Comparison of ENCODE assay signal across 14 mouse cellular contexts in the genomic region with DNA sequence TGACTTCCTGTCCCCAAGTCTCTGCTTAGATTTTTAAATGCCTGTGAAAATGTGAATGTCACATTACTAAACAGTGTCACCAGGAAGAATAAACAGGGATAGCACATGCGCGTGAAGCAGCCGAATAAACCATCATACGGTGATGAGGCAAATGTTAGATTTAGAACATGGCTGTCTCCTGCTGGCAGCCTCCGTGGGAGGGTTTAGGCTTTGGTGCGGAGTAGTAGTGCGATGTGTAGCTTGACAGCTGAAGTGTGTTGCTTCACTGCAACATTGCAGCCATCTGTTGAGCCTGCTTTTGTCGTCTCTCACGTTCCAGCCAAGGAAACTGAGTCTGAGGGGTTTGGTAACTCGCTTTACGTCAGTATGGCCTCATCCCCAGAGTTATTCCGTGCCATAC.
DNase-seq lines count a peak whose midpoint lies in the region; ATAC-seq and TF ChIP-seq lines count a peak whose summit lies in the region.
"Had no signal": no experiment of that assay in that cellular context is flagged by ENCODE, and none has a peak within 500 bp of the region (broad histone marks: within the 10 kb centered on the region; RNA-seq: fewer than 3 reads in every experiment).

No protein-coding gene starts in this region.

- H3K36me3 ChIP-seq in liver, embryonic 12.5 days: no peaks in the 10 kb centered on the region
- H3K36me3 ChIP-seq: embryonic facial prominence, embryonic 15.5 days; heart, embryonic 13.5 days; hindbrain, embryonic 10.5 days; limb, embryonic 15.5 days had no signal

- no peak overlapping the region for H3K4me3 ChIP-seq in liver, embryonic 12.5 days
- H3K4me3 ChIP-seq: embryonic facial prominence, embryonic 15.5 days; heart, embryonic 13.5 days; hindbrain, embryonic 10.5 days; limb, embryonic 15.5 days had no signal

- no peaks in the 10 kb centered on the region for H3K9me3 ChIP-seq in liver, embryonic 12.5 days (replicated peaks)
- H3K9me3 ChIP-seq: embryonic facial prominence, embryonic 15.5 days; heart, embryonic 13.5 days; hindbrain, embryonic 10.5 days; limb, embryonic 15.5 days had no signal

- H3K9ac ChIP-seq in liver, embryonic 12.5 days: no peak overlapping the region
- H3K9ac ChIP-seq: embryonic facial prominence, embryonic 15.5 days; heart, embryonic 13.5 days; limb, embryonic 15.5 days had no signal

- no peak overlapping the region for H3K4me2 ChIP-seq in liver, embryonic 12.5 days
- H3K4me2 ChIP-seq: embryonic facial prominence, embryonic 15.5 days; heart, embryonic 13.5 days; limb, embryonic 15.5 days had no signal

- H3K27ac ChIP-seq in liver, embryonic 12.5 days: no peak overlapping the region
- H3K27ac ChIP-seq: embryonic facial prominence, embryonic 15.5 days; heart, embryonic 13.5 days; hindbrain, embryonic 10.5 days; limb, embryonic 15.5 days; stomach, postnatal 0 days had no signal

- H3K27me3 ChIP-seq in liver, embryonic 12.5 days (replicated peaks): no peaks in the 10 kb centered on the region
- H3K27me3 ChIP-seq: embryonic facial prominence, embryonic 15.5 days; heart, embryonic 13.5 days; limb, embryonic 15.5 days had no signal

- DNase-seq in left cerebral cortex, postnatal 14 days (ENCODE audit: low spot score in 2 of 2): peak; percentile 19 to 40
- DNase-seq in left cerebral cortex, adult 11 months (ENCODE audit: low spot score): no peak
- DNase-seq in brain, embryonic 14.5 days (ENCODE audit: low read depth): peak; percentile 39
- DNase-seq in fibroblast of lung, adult 2 months (ENCODE audit: low read depth): peak; percentile 40
- peak; percentile 28 for DNase-seq in right cerebral cortex, adult 18-20 months
- no peak for DNase-seq in retina, postnatal 1 day
- DNase-seq: gastrocnemius, postnatal 10 days had no signal

- 79% methylated on average over 12 of the region's 12 CpGs for WGBS in liver, embryonic 12.5 days (ENCODE audit: insufficient replicate concordance)

- intact Hi-C loops in left cerebral cortex, postnatal 14 days (cut with DNase I): loop anchor here (5.0 kb wide), 2 partner anchors 108 to 143 kb away; no protein-coding TSS in a partner anchor

- TF ChIP-seq POLR2A in brain, embryonic 14.5 days (IDR thresholded peaks at IDR 0.05; ENCODE audit: borderline replicate concordance, extremely low read depth, insufficient read depth, insufficient read length, poor library complexity, severe bottlenecking): no peak

- TF ChIP-seq CTCF in brain, embryonic 14.5 days (IDR thresholded peaks at IDR 0.05; ENCODE audit: borderline replicate concordance, extremely low read depth, insufficient read depth, insufficient read length): no peak

- no peak for ATAC-seq in liver, embryonic 12.5 days
- ATAC-seq: intestine, postnatal 0 days had no signal

- peaks cover 5% of the 10 kb centered on the region; the same call in 1 of the 2 replicates for H3K4me1 ChIP-seq in liver, embryonic 12.5 days
- H3K4me1 ChIP-seq: embryonic facial prominence, embryonic 15.5 days; hindbrain, embryonic 10.5 days; limb, embryonic 15.5 days had no signal

Comparison
In these comparisons a context has a peak if more than half of its experiments do, and no peak if none do; other contexts are left out.
1. DNase-seq: peak in left cerebral cortex, postnatal 14 days (2 of 2), brain, embryonic 14.5 days (single experiment), fibroblast of lung, adult 2 months (single experiment) and right cerebral cortex, adult 18-20 months (single experiment); none in left cerebral cortex, adult 11 months (single experiment) and retina, postnatal 1 day (single experiment).